Mouse (Mus musculus) embryonic facial prominence, embryonic 11.5 days (tissue): Measurements from ENCODE around the gene Swt1. TPM values are rescaled to one million over a fixed set of nuclear protein-coding genes. Genes with fewer than 3 reads are reported as not detected.

ENCODE experiments used
- ATAC-seq: fragments of 200-750 bp; cut with Nextera tagmentation; replicated peaks from 2 replicates; pipeline ENCODE4 v1.8.0; 2017; ENCODE audit warnings: low read depth; ENCODE audit not compliant: insufficient number of reproducible peaks, low FRiP score, low TSS enrichment
- DNase-seq: peaks from one replicate; pipeline ENCODE4 v3.0.0-alpha.2; 2015; ENCODE audit warnings: low spot score
- H3K27ac ChIP-seq: fragments of 300-500 bp; sonication (generic); replicated peaks from 2 replicates; pipeline ENCODE4 v1.5.1; 2014; ENCODE audit warnings: mild to moderate bottlenecking, low read depth, low read length, control low read depth
- H3K27me3 ChIP-seq: fragments of 300-500 bp; sonication (generic); 2 replicates; pipeline ENCODE4 v1.6.1; 2014; ENCODE audit warnings: mild to moderate bottlenecking, low read length, moderate library complexity, mixed read lengths; ENCODE audit not compliant: control insufficient read depth, insufficient read depth
- H3K36me3 ChIP-seq: fragments of 300-500 bp; sonication (generic); replicated peaks from 2 replicates; pipeline ENCODE4 v1.6.1; 2014; ENCODE audit warnings: low read depth, mild to moderate bottlenecking, low read length, moderate library complexity, mixed read lengths; ENCODE audit not compliant: control insufficient read depth, insufficient read depth
- H3K4me1 ChIP-seq: fragments of 300-500 bp; sonication (generic); 2 replicates; pipeline ENCODE4 v1.6.1; 2014; ENCODE audit warnings: low read length, mixed read lengths; ENCODE audit not compliant: control insufficient read depth, insufficient read depth
- H3K4me2 ChIP-seq: fragments of 300-500 bp; sonication (generic); 2 replicates; pipeline ENCODE4 v1.6.1; 2014; ENCODE audit warnings: low read depth, mild to moderate bottlenecking, control low read depth, low read length, moderate library complexity
- H3K4me3 ChIP-seq: fragments of 300-500 bp; sonication (generic); 2 replicates; pipeline ENCODE4 v1.5.1; 2014; ENCODE audit warnings: low read depth, low read length, control low read depth
- H3K9ac ChIP-seq: fragments of 300-500 bp; sonication (generic); replicated peaks from 2 replicates; pipeline ENCODE4 v1.6.1; 2014; ENCODE audit warnings: mild to moderate bottlenecking, control low read depth, low read length
- H3K9me3 ChIP-seq: fragments of 300-500 bp; sonication (generic); replicated peaks from 2 replicates; pipeline ENCODE4 v1.6.1; 2016; ENCODE audit warnings: mild to moderate bottlenecking, low read length, inconsistent platforms, mixed read lengths; ENCODE audit not compliant: control insufficient read depth
- WGBS: fragments of 180-500 bp; shearing (Covaris S2); extraction: QIAGEN DNeasy Blood & Tissue Kit; methylation state at CpG from one replicate; pipeline ENCODE4 v1.1.7; 2014; 5-methylcytosine and 5-hydroxymethylcytosine counted together
- polyA plus RNA-seq: library from polyadenylated mRNA; unstranded; fragments of >200 nt; fragmentation: Nextera tagmentation; extraction: Ambion mirVana; gene quantifications from 2 replicates; pipeline ENCODE4 v1.2.1, GENCODE M21; 2014

Swt1 gene
- polyA plus RNA-seq, 1 experiment from 2014 or later: 21.9 TPM

GRCm38 (mm10) chr1:151343571-151344282 lies 84.5 kb downstream of the Swt1 start:
- no peak overlapping the region for H3K27ac ChIP-seq
- peak overlapping the region; percentile 81 for H3K4me3 ChIP-seq
- peak overlapping the region; percentile 71 for H3K4me2 ChIP-seq
- H3K4me1 ChIP-seq: no peaks in the 10 kb centered on the region
- DNase-seq: peak; percentile 47
- no peak for ATAC-seq
- no peaks in the 10 kb centered on the region for H3K27me3 ChIP-seq
- H3K36me3 ChIP-seq: no peaks in the 10 kb centered on the region
- WGBS: 1% methylated on average over 17 of the region's 17 CpGs
- peak overlapping the region; percentile 25; the same call in 1 of the 2 replicates for H3K9ac ChIP-seq
- no peaks in the 10 kb centered on the region for H3K9me3 ChIP-seq

- Histone ChIP-seq H3K4me2 (no peak overlapping the region), H3K36me3 (no peaks in the 10 kb centered on the region), H3K27ac (no peak overlapping the region), H3K9me3 (no peaks in the 10 kb centered on the region), H3K4me1 (no peaks in the 10 kb centered on the region), H3K4me3 (no peak overlapping the region), H3K27me3 (no peaks in the 10 kb centered on the region), H3K9ac (no peak overlapping the region)
- no peak for DNase-seq
- WGBS: 30% methylated on average over 6 of the region's 6 CpGs
- ATAC-seq: no peak
These were observed 85.3 kb downstream of the Swt1 start for GRCm38 (mm10) chr1:151342968-151343367.

GRCm38 (mm10) chr1:151342311-151342710 lies 85.9 kb downstream of the Swt1 start:
- H3K9me3 ChIP-seq: no peaks in the 10 kb centered on the region
- H3K4me1 ChIP-seq: no peaks in the 10 kb centered on the region
- H3K9ac ChIP-seq: no peak overlapping the region
- 65% methylated on average over 3 of the region's 3 CpGs for WGBS
- no peak overlapping the region for H3K27ac ChIP-seq
- no peaks in the 10 kb centered on the region for H3K27me3 ChIP-seq
- ATAC-seq (no peak), DNase-seq (no peak)
- H3K4me3 ChIP-seq: no peak overlapping the region
- no peak overlapping the region for H3K4me2 ChIP-seq
- no peaks in the 10 kb centered on the region for H3K36me3 ChIP-seq

- H3K9me3 ChIP-seq: no peaks in the 10 kb centered on the region
- WGBS: 55% methylated on average over 8 of the region's 8 CpGs
- no peak for DNase-seq
- H3K36me3 ChIP-seq: no peaks in the 10 kb centered on the region
- H3K27ac ChIP-seq: no peak overlapping the region
- H3K9ac ChIP-seq: no peak overlapping the region
- no peak overlapping the region for H3K4me2 ChIP-seq
- H3K4me3 ChIP-seq: no peak overlapping the region
- no peak for ATAC-seq
- H3K4me1 ChIP-seq: no peaks in the 10 kb centered on the region
- H3K27me3 ChIP-seq: no peaks in the 10 kb centered on the region
These were observed 86.8 kb downstream of the Swt1 start for GRCm38 (mm10) chr1:151341321-151342044.

GRCm38 (mm10) chr1:151338941-151339340 lies 89.3 kb downstream of the Swt1 start:
- Histone ChIP-seq H3K4me2 (no peak overlapping the region), H3K27ac (no peak overlapping the region), H3K9ac (no peak overlapping the region), H3K36me3 (no peaks in the 10 kb centered on the region), H3K27me3 (no peaks in the 10 kb centered on the region), H3K4me3 (no peak overlapping the region), H3K4me1 (no peaks in the 10 kb centered on the region), H3K9me3 (no peaks in the 10 kb centered on the region)
- 44% methylated on average over 2 of the region's 2 CpGs for WGBS
- ATAC-seq: no peak
- no peak for DNase-seq

GRCm38 (mm10) chr1:151338234-151338633 lies 90.0 kb downstream of the Swt1 start:
- H3K27ac ChIP-seq: no peak overlapping the region
- H3K4me3 ChIP-seq: no peak overlapping the region
- no peaks in the 10 kb centered on the region for H3K27me3 ChIP-seq
- no peaks in the 10 kb centered on the region for H3K4me1 ChIP-seq
- no peak for ATAC-seq
- H3K4me2 ChIP-seq: no peak overlapping the region
- no peaks in the 10 kb centered on the region for H3K9me3 ChIP-seq
- no peak for DNase-seq
- no peak overlapping the region for H3K9ac ChIP-seq
- H3K36me3 ChIP-seq: no peaks in the 10 kb centered on the region

- 91% methylated on average over 3 of the region's 3 CpGs for whole genome bisulfite sequencing
- H3K27ac ChIP-seq: no peak overlapping the region
- no peak overlapping the region for H3K9ac ChIP-seq
- no peak for ATAC-seq
- no peaks in the 10 kb centered on the region for H3K36me3 ChIP-seq
- H3K4me3 ChIP-seq: no peak overlapping the region
- no peaks in the 10 kb centered on the region for H3K9me3 ChIP-seq
- no peak for DNase-seq
- H3K4me1 ChIP-seq: no peaks in the 10 kb centered on the region
- no peak overlapping the region for H3K4me2 ChIP-seq
- no peaks in the 10 kb centered on the region for H3K27me3 ChIP-seq
These were observed 95.4 kb downstream of the Swt1 start for GRCm38 (mm10) chr1:151332819-151333218.

- Histone ChIP-seq H3K9me3 (no peaks in the 10 kb centered on the region), H3K36me3 (no peaks in the 10 kb centered on the region), H3K4me1 (no peaks in the 10 kb centered on the region), H3K4me2 (no peak overlapping the region), H3K4me3 (no peak overlapping the region), H3K27ac (no peak overlapping the region), H3K27me3 (no peaks in the 10 kb centered on the region), H3K9ac (no peak overlapping the region)
- WGBS: 82% methylated on average over 7 of the region's 7 CpGs
- no peak for DNase-seq
- ATAC-seq: no peak
These were observed 98.7 kb downstream of the Swt1 start for GRCm38 (mm10) chr1:151329601-151330000.
